Mouse (Mus musculus) midbrain, embryonic 13.5 days (tissue): Measurements from ENCODE around the gene Alk. TPM values are rescaled to one million over a fixed set of nuclear protein-coding genes. Genes with fewer than 3 reads are reported as not detected.

ENCODE experiments used
- ATAC-seq: fragments of 200-750 bp; cut with Nextera tagmentation; 2 replicates; pipeline ENCODE4 v1.8.0; 2017; ENCODE audit warnings: mild to moderate bottlenecking, moderate TSS enrichment, moderate library complexity
- H3K27ac ChIP-seq: fragments of 300-500 bp; sonication (generic); 2 replicates; pipeline ENCODE4 v1.5.1; 2015; ENCODE audit warnings: inconsistent platforms, mild to moderate bottlenecking, moderate library complexity
- H3K27me3 ChIP-seq: fragments of 300-500 bp; sonication (generic); 2 replicates; pipeline ENCODE4 v1.6.1; 2015; ENCODE audit warnings: mild to moderate bottlenecking, inconsistent platforms
- H3K36me3 ChIP-seq: fragments of 300-500 bp; sonication (generic); 2 replicates; pipeline ENCODE4 v1.6.1; 2015; ENCODE audit warnings: mild to moderate bottlenecking, inconsistent platforms
- H3K4me1 ChIP-seq: fragments of 300-500 bp; sonication (generic); replicated peaks from 2 replicates; pipeline ENCODE4 v1.6.1; 2015; ENCODE audit warnings: inconsistent platforms
- H3K4me2 ChIP-seq: fragments of 300-500 bp; sonication (generic); replicated peaks from 2 replicates; pipeline ENCODE4 v1.6.1; 2015; ENCODE audit warnings: moderate library complexity, mild to moderate bottlenecking, inconsistent platforms
- H3K4me3 ChIP-seq: fragments of 300-500 bp; sonication (generic); replicated peaks from 2 replicates; pipeline ENCODE4 v1.5.1; 2015; ENCODE audit warnings: mild to moderate bottlenecking, inconsistent platforms
- H3K9ac ChIP-seq: fragments of 300-500 bp; sonication (generic); replicated peaks from 2 replicates; pipeline ENCODE4 v1.6.1; 2015; ENCODE audit warnings: mild to moderate bottlenecking, inconsistent platforms
- H3K9me3 ChIP-seq: fragments of 300-500 bp; sonication (generic); 2 replicates; pipeline ENCODE4 v1.6.1; 2016; ENCODE audit warnings: mild to moderate bottlenecking, inconsistent platforms
- WGBS: fragments of 180-500 bp; shearing (Covaris S2); methylation state at CpG from one replicate; pipeline ENCODE4 v1.1.7; 2015; 5-methylcytosine and 5-hydroxymethylcytosine counted together
- polyA plus RNA-seq: library from polyadenylated mRNA; unstranded; fragments of >200 nt; fragmentation: Nextera tagmentation; extraction: Ambion mirVana; gene quantifications from 2 replicates; pipeline ENCODE4 v1.2.1, GENCODE M21; 2015

Gene Alk
- polyA plus RNA-seq, 1 experiment from 2014 or later = 2.9 TPM

GRCm38 (mm10) chr17:72038371-72038770 is 566.1 kb downstream of the Alk start:
- ATAC-seq = no peak
- H3K36me3 ChIP-seq = no peaks in the 10 kb centered on the region
- no peak overlapping the region for H3K4me2 ChIP-seq
- H3K9me3 ChIP-seq = no peaks in the 10 kb centered on the region
- WGBS = 88% methylated on average over 5 of the region's 5 CpGs
- no peak overlapping the region for H3K4me3 ChIP-seq
- H3K4me1 ChIP-seq = peaks cover 9% of the 10 kb centered on the region
- H3K27me3 ChIP-seq = no peaks in the 10 kb centered on the region
- H3K9ac ChIP-seq = no peak overlapping the region
- H3K27ac ChIP-seq = no peak overlapping the region

GRCm38 (mm10) chr17:72030672-72031071 is 573.8 kb downstream of the Alk start:
- H3K9me3 ChIP-seq = no peaks in the 10 kb centered on the region
- H3K36me3 ChIP-seq = no peaks in the 10 kb centered on the region
- no peak overlapping the region for H3K4me3 ChIP-seq
- peaks cover 11% of the 10 kb centered on the region; the same call in 1 of the 2 replicates for H3K4me1 ChIP-seq
- ATAC-seq = no peak
- no peak overlapping the region for H3K4me2 ChIP-seq
- WGBS = 69% methylated on average over 7 of the region's 7 CpGs
- H3K27me3 ChIP-seq = no peaks in the 10 kb centered on the region
- H3K27ac ChIP-seq = no peak overlapping the region
- no peak overlapping the region for H3K9ac ChIP-seq

- no peaks in the 10 kb centered on the region for H3K9me3 ChIP-seq
- H3K27me3 ChIP-seq = no peaks in the 10 kb centered on the region
- WGBS = 70% methylated on average over 9 of the region's 9 CpGs
- H3K4me3 ChIP-seq = no peak overlapping the region
- no peak overlapping the region for H3K4me2 ChIP-seq
- no peaks in the 10 kb centered on the region for H3K4me1 ChIP-seq
- ATAC-seq = no peak
- no peaks in the 10 kb centered on the region for H3K36me3 ChIP-seq
- H3K9ac ChIP-seq = no peak overlapping the region
- H3K27ac ChIP-seq = no peak overlapping the region
These were observed 581.1 kb downstream of the Alk start for GRCm38 (mm10) chr17:72023323-72023722.

- H3K4me3 ChIP-seq = no peak overlapping the region
- H3K27ac ChIP-seq = no peak overlapping the region
- 0 out of 2 replicates have a peak, but pooled peaks have one; percentile 34 for ATAC-seq
- no peaks in the 10 kb centered on the region for H3K9me3 ChIP-seq
- H3K4me2 ChIP-seq = no peak overlapping the region
- no peaks in the 10 kb centered on the region for H3K36me3 ChIP-seq
- WGBS = 77% methylated on average over 10 of the region's 10 CpGs
- no peaks in the 10 kb centered on the region for H3K27me3 ChIP-seq
- no peaks in the 10 kb centered on the region for H3K4me1 ChIP-seq
- no peak overlapping the region for H3K9ac ChIP-seq
These were observed 582.4 kb downstream of the Alk start for GRCm38 (mm10) chr17:72021733-72022669.

GRCm38 (mm10) chr17:72017329-72017728 is 587.1 kb downstream of the Alk start:
- Histone ChIP-seq H3K36me3 (no peaks in the 10 kb centered on the region), H3K4me2 (no peak overlapping the region), H3K9ac (no peak overlapping the region), H3K4me3 (no peak overlapping the region), H3K4me1 (no peaks in the 10 kb centered on the region), H3K27ac (no peak overlapping the region), H3K27me3 (no peaks in the 10 kb centered on the region), H3K9me3 (no peaks in the 10 kb centered on the region)
- ATAC-seq = no peak

- Histone ChIP-seq H3K4me1 (no peaks in the 10 kb centered on the region), H3K27ac (no peak overlapping the region), H3K4me3 (no peak overlapping the region), H3K27me3 (no peaks in the 10 kb centered on the region), H3K4me2 (no peak overlapping the region), H3K9me3 (no peaks in the 10 kb centered on the region), H3K9ac (no peak overlapping the region), H3K36me3 (no peaks in the 10 kb centered on the region)
- 72% methylated on average over 3 of the region's 3 CpGs for WGBS
- ATAC-seq = no peak
These were observed 589.2 kb downstream of the Alk start for GRCm38 (mm10) chr17:72015253-72015652.

GRCm38 (mm10) chr17:72012775-72013174 is 591.7 kb downstream of the Alk start:
- Histone ChIP-seq H3K27ac (no peak overlapping the region), H3K4me2 (no peak overlapping the region), H3K9ac (no peak overlapping the region), H3K9me3 (no peaks in the 10 kb centered on the region), H3K36me3 (no peaks in the 10 kb centered on the region), H3K27me3 (no peaks in the 10 kb centered on the region), H3K4me3 (no peak overlapping the region), H3K4me1 (no peaks in the 10 kb centered on the region)
- no peak for ATAC-seq
- WGBS = 88% methylated on average over 9 of the region's 9 CpGs

- ATAC-seq = no peak
- Histone ChIP-seq H3K27ac (no peak overlapping the region), H3K36me3 (no peaks in the 10 kb centered on the region), H3K4me1 (no peaks in the 10 kb centered on the region), H3K27me3 (no peaks in the 10 kb centered on the region), H3K9ac (no peak overlapping the region), H3K4me2 (no peak overlapping the region), H3K9me3 (no peaks in the 10 kb centered on the region), H3K4me3 (no peak overlapping the region)
- WGBS = 90% methylated on average over 2 of the region's 2 CpGs
These were observed 594.6 kb downstream of the Alk start for GRCm38 (mm10) chr17:72009836-72010235.

- no peaks in the 10 kb centered on the region for H3K9me3 ChIP-seq
- no peak for ATAC-seq
- WGBS = 90% methylated on average over 5 of the region's 5 CpGs
- no peaks in the 10 kb centered on the region for H3K4me1 ChIP-seq
- no peak overlapping the region for H3K9ac ChIP-seq
- H3K27ac ChIP-seq = no peak overlapping the region
- no peak overlapping the region for H3K4me3 ChIP-seq
- no peaks in the 10 kb centered on the region for H3K27me3 ChIP-seq
- no peak overlapping the region for H3K4me2 ChIP-seq
- no peaks in the 10 kb centered on the region for H3K36me3 ChIP-seq
These were observed 596.0 kb downstream of the Alk start for GRCm38 (mm10) chr17:72008389-72008788.

GRCm38 (mm10) chr17:72005365-72005764 is 599.1 kb downstream of the Alk start:
- H3K4me1 ChIP-seq = no peaks in the 10 kb centered on the region
- H3K9me3 ChIP-seq = no peaks in the 10 kb centered on the region
- H3K27me3 ChIP-seq = no peaks in the 10 kb centered on the region
- H3K27ac ChIP-seq = no peak overlapping the region
- WGBS = 89% methylated on average over 6 of the region's 6 CpGs
- no peak overlapping the region for H3K9ac ChIP-seq
- no peaks in the 10 kb centered on the region for H3K36me3 ChIP-seq
- no peak for ATAC-seq
- no peak overlapping the region for H3K4me3 ChIP-seq
- no peak overlapping the region for H3K4me2 ChIP-seq

GRCm38 (mm10) chr17:71999527-72000482 is 604.6 kb downstream of the Alk start:
- Histone ChIP-seq H3K4me2 (no peak overlapping the region), H3K9me3 (no peaks in the 10 kb centered on the region), H3K27ac (no peak overlapping the region), H3K27me3 (no peaks in the 10 kb centered on the region), H3K4me3 (no peak overlapping the region), H3K9ac (no peak overlapping the region), H3K4me1 (no peaks in the 10 kb centered on the region), H3K36me3 (no peaks in the 10 kb centered on the region)
- WGBS = 76% methylated on average over 5 of the region's 5 CpGs
- ATAC-seq = no peak

- Histone ChIP-seq H3K9ac (no peak overlapping the region), H3K4me2 (no peak overlapping the region), H3K27ac (no peak overlapping the region), H3K36me3 (no peaks in the 10 kb centered on the region), H3K4me3 (no peak overlapping the region), H3K9me3 (no peaks in the 10 kb centered on the region), H3K27me3 (no peaks in the 10 kb centered on the region), H3K4me1 (no peaks in the 10 kb centered on the region)
- no peak for ATAC-seq
- WGBS = 62% methylated on average over 3 of the region's 3 CpGs
These were observed 606.7 kb downstream of the Alk start for GRCm38 (mm10) chr17:71997680-71998079.
